Mouse (Mus musculus) kidney, postnatal 14 days (tissue): Measurements from ENCODE around the gene Atpaf1.

Source experiments
- DNase-seq: peaks from one replicate; pipeline ENCODE4 v3.0.0; 2022; ENCODE audit warnings: mixed read lengths

The Atpaf1 gene

DNA sequence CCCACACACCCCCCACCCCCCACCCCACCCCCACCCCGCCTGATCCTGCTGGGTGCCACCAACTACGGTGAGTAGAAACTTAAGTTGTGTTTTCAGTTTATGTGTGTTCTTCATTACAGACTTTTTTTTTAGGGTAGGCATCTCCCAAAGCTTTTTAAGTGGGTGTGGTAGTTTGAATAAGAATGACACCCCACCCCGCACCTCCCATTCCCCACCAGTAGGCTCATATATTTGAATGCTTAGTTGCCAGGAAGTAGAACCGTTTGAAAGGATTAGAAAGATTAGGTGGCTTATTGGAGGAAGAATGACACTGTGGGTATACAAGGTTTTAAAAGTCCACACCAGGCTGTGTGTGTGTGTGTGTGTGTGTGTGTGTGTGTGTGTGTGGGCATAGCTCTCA, 27.7 kb downstream of the Atpaf1 start:
- no peak for DNase-seq

DNA sequence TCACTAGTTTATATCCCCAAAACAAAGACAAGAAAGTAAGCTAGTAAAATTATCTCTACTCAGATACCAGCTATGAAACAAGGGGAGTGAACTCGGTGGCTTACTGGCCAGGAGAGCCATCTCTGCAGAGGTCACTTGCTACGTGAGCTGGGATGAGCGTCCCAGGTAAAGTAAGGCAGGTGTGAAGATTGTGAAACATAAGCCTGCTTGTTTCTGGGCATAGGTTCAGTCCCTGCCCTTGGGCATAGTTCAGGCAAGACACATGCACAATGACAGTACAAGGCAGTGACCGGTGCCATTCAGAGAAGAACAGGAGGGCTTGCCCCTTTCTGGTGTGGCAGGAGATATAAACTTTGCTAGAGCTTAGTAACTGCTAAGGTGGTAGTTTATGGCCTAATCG, 31.0 kb downstream of the Atpaf1 start:
- no peak for DNase-seq

DNA sequence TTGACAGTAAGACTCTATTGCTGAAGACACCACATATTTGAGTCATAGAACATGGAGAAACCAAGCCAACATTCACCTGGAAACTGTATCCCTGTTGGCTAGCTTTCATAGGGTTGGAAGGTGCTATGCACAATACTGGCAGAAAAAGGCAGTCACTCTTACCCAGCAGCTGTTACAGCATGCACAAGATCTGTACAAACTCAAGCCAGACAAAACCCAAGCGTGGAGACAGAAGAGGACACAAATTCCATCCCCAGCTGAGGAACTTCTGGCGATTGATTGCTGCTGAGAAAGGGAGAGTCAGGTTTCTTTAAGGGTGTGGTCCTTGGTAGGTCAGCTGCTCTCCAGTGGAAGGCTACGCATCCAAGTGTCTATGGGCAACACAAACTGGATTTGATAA, 35.6 kb downstream of the Atpaf1 start:
- DNase-seq, result no peak

DNA sequence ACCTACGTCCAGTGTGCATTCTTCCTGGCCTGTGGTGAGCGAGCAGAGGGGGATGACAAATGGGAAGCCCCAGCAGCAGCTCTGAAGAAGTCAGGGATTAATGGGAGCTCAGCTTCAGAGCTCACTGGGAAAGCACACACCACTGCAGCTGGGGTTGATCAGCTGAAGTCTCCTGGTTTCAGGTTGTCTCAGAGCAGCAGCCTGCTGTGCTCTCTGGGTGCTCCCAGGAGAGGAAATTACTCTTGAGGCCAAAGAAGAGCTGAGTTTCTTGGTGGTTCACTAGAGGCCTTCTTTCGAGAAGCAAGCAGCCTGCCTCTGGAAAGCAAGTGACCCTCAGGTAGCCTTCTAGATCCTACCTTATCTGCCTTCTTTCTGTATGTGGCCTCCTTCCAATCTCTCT, 36.3 kb downstream of the Atpaf1 start:
- no peak for DNase-seq

DNA sequence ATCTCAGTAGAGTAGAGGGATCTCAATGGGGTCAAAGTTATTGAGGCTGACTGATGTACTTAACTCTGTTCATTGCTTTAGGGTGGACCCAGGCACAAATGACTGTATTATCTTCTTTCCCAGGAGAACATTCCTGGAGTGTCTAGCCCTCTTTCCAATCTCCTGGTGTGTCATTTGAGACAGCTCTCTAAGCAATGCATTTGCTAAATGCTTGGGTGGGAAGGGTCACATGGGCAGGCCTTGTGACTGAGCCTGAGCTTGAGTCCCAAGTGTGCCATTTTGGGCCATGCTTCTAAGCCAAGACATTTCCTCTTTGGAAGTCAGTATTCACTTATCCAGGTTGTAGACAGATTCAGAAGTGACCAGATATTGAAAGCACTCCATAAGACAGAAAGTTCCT, 36.8 kb downstream of the Atpaf1 start:
- DNase-seq, result no peak

DNA sequence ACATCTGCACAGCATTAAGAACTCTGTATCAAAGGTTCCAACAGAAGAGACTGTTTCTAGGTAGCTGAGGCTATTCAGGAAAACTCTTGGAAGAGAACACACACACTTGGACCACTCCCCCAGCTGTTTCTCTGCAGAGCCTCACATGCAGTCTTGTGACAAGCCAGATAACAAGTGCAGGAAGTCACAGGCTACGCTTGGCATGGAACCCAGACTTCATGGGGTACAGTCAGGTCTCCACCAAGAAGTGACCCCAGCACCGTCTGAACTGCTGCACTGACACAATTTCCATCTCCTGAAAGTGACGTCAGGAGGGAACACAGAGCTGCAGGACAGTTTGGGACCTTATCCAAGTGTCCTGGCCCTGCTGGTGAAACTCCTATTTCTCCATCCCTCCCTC, 37.3 kb downstream of the Atpaf1 start:
- DNase-seq, result no peak

DNA sequence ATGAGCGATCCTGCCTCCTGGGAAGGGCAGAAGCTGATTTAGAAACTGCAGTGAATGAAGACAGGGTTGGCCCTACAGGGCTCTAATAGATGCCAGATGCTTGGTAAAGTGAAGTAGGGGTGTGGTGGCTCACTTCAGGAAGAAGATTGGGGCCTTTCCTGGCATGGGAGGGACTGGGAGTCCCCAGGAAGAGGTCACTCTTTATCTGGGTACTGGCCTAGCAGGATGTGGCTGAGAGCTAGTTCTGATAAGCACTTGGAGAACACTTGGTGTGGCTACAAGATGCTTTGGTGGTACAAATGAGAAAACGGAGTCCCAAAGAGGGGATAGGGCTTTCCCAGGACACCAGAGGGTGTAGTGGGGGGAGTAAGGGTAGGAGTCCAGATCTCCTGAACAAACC, 39.6 kb downstream of the Atpaf1 start:
- no peak for DNase-seq

DNA sequence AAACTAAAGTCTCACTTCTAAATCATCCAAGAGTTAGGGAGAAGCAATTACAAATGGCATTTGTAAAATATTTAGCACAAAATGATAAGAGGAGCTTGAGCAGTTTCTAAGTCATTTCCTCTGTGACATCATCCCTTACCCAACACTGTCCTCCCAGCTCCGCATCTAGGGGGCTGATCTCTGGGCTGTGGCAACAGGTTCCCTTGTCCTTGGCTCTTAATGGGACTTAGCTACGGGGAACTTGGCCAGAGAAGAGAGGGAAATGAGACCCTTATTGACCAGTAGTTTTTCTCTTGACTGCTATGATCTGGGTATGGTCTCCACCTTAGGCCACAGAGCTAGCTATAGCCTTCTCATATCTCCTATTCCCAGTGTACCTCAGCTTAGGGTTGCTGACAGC, 40.7 kb downstream of the Atpaf1 start:
- no peak for DNase-seq

DNA sequence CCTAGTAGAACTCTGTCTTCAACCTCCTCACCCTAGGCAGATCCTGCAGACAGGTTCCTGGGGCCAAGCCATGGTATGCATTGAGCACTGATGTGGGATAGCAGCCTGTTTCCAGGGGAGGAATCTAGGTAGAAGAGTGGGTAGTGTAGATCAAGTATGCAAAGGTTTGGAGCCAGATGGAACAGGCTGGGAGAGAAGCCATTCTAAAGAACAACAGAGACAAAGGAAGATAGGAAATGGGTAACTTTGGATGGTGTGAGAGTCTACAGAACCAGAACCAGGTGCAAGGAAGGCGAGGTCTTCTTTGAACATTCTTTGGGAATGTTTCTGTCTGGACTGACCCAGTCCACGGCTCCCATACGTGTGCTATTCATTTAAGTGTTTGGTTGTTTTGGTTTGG, 42.5 kb downstream of the Atpaf1 start:
- no peak for DNase-seq

DNA sequence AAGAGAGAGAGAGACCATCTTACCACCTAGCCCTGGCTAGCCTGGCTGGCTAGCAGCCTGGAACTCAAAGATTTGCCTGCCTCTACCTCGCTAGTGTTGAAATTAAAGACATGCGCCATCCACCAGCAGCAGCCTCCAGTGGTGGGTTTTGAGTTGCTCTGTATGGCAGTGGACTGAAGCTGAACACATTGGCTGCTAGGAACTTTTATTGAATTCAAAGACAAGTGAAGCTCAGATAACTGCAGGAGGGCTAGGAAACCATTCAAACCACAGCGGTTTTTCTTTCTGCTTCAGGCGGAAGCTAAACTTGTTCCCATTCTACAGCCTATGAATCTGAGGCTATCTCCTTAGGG, 42.9 kb downstream of the Atpaf1 start:
- DNase-seq, result no peak

DNA sequence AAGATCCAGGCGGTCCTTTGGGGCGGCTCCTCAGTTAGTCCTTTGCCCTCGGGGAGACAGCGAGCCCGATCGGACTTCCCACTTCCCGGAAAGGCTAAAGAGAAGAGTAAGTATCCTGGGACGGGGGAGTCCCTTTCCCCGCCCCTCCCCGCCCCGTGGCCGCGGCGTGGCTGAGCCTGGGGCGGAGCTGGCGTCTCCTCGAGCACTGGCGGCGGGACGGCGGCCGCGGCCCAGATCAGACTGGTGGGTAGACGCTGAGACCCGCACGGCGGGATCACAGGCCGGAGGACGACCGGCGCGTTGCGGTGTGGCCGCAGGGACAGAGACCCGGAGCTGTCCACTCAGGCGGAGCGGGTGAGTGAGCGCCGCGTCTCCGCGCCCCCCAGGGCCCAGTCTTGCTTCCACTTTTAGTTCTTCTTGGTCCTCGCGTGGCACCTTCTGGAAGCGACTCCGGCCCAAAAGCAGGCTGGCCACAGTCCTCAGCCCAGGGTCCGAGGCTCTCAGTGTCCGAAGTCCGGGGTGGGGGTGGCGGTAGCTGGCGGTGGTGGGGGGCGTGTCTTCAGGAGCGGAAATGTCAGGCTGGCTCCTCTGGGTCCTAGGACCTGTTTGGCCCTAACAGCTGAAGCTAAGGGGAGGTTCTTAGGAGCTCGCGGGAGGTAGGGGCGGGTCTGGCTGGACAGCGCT, 43.4 kb downstream of the Atpaf1 start, which contains the start of gene Mob3c:
TSS of gene Mob3c (plus strand) at position 205 of the 684 bp plus-strand sequence.
- DNase-seq, result peak; percentile 89

DNA sequence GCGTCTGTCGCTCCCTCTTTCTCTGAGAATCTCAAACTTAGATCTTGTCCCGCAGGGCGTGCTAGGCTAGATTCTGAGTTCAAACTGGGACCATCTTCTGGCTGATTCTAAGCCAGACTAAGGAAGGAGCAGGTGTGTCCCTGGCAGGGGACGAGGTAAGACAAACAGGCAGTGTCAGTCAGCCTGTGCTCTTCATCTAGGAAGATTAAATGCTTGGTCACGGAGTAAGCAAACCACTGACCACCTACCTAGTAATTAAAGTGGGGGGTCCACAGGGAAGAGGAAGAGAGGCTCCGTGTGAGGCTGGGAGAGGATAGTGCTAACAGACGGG, 43.9 kb downstream of the Atpaf1 start:
- no peak for DNase-seq

DNA sequence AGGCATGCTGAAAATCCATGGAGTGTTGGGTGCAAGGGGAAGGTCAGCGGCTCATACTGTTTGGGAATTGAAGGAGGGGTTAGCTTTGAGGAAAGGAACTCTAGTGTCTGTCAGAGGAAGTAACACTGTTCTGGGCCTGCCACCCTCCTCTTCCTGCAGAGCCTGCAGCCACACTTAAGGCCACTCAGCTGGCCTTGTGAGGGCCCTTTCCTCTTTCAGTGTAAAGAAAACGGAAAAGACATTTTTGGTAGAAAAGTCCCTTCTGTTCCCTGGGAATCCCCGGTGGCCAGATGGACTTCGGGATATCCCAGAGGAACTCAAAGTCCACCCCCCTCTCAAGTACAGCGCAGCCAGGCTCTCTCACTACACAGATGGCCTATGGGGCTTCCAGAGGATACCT, 45.9 kb downstream of the Atpaf1 start:
- DNase-seq, result peak; percentile 32

DNA sequence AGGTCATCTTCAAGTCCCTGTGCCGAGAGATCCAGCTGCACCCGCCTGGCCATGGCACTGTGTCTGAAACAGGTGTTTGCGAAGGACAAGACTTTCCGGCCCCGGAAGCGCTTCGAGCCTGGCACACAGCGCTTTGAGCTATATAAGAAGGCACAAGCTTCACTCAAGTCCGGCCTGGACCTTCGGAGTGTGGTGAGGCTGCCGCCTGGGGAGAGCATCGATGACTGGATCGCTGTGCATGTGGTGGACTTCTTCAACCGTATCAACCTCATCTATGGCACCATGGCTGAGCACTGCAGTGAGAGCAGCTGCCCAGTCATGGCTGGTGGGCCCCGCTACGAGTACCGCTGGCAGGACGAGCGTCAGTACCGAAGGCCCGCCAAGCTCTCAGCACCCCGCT, 46.6 kb downstream of the Atpaf1 start:
- no peak for DNase-seq

DNA sequence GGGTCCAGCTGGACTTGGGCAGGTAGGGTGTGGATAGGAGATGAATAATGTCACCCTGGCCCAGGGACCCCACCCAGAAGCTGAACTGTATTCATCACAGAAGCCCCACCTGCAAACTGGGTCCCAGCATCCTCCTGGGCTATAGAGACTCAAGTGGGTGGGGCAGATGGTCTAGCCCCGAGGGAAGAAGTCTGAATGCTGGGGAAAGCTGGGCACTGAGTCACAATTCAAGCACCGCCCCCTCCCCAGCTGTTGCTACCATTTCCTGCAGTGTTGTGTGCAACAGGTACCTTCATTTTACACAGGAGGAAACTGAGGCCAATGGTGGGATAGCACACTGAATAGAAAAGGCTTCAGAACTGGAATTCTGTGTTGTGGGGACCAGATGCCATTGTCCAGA, 47.4 kb downstream of the Atpaf1 start:
- no peak for DNase-seq

DNA sequence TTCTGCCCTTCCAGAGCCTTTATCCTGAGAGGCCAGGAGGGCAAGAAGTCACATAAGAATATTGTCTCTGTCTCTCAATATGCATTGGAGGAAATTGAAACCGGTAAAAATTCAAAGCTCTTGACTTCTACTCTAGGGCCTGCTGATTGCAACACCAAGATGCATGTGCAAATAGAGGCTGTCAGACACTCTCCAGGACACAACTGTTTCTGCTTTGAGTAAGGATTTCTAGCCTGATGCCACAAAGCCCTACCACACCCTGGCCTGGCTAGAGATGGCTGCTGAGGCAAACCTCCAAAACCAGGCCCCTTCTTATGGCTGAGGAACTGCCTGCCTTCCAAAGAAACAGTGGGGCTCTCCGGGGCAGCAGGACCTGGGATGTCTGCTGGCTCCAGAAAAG, 51.0 kb downstream of the Atpaf1 start:
- DNase-seq, result no peak

DNA sequence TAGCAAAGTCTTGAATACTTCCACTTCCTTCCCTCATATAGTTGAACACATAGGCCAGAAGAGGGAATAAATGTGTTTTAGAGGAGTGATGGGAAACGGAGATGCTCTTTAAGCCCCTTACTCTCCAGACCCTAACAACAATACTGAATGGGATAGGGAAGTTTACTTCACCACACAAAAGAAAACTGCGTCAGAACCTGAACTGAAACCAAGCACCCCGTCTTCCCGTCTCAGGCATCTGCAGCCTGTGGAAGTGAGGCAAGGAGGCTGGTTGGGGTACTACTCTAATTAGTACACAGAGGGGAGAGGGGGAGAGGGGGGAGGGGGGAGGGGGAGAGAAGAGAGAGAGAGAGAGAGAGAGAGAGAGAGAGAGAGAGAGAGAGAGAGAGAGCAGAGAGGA, 53.6 kb downstream of the Atpaf1 start:
- DNase-seq, result no peak

DNA sequence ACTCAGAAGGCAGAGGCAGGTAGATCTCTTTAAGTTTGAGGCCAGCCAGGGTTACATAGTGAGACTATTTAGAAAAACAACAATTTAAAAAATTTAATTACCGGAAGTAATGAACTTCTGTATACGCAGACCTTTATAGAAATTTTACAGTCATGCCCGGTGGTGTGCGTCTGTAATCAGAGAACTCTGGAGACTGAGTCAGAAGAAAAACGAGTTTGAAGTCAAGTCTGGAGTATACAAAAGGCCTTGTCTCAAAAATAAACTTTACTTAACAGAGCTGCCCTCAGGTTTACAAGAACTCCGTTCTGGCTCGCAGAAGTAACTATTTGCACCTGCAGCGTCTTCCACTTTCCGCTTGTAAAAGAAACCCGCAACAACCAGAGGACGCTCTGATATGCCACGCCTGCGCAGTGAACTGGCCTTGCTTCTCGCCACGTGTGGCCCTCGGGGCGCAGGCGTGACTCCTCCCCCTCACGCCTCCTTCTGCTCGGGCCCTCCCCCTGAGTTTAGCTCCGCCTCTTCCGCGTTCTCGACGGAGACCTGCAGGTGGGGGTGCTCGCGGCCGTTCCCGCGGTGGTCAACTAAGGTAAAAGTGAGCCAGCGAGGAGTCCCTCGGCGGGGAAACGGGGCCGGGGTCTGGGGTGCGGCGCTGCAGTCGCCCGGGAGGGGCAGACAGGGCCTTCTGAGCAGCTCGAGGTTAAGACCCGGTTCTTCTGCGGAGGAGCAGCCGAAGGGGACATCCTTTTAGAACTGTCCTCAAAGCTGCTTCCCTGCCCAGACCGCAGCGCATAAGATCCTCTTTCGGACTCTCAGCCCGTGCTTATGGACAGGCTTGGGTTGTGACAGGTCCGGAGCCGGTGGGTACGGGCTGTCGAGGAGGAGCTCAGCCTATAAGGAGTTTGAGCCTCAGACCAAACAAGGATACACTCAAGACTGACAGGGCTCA, 54.4 kb downstream of the Atpaf1 start, which contains the start of gene Mknk1:
TSS of gene Mknk1 (plus strand) at position 503 of the 946 bp plus-strand sequence.
- DNase-seq, result peak; percentile 96

DNA sequence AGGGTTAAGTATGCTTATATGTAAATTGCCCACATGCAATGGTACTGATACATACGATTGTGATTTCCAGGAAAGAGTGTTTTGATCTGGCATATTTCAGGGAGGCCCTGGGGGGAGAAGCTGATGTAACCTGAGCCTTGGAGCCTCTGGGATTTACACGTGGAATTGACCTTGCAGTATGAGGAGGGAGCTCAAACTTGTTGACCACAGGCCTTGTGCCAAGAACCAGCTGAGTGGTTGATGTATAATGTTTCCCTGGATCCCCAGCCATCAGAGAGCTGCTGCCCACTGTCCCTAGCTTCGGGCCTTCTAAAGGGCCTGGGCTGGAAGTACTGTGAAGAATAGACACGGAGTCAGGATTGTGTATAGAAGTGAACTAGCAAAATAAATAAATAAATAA, 55.3 kb downstream of the Atpaf1 start:
- DNase-seq, result peak; percentile 22

DNA sequence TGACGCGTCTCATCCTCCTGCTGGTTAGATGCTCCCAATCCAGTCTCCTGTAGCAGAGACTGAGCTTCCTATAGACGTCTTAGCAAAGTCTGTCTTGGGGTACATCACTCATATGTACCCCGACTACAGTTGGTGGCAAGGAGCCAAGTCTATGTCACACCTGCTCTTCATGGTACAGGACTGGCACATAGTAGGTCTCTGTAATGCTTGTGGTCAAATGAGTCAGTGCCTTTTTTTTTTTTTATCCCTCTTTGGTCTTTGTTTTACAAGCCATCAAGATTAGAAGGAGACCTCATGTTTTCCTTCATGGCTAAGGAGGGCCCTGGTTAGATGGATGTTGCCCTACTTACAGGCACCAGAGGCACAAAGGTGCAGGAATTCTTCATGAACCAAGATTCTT, 56.2 kb downstream of the Atpaf1 start:
- DNase-seq, result no peak

DNA sequence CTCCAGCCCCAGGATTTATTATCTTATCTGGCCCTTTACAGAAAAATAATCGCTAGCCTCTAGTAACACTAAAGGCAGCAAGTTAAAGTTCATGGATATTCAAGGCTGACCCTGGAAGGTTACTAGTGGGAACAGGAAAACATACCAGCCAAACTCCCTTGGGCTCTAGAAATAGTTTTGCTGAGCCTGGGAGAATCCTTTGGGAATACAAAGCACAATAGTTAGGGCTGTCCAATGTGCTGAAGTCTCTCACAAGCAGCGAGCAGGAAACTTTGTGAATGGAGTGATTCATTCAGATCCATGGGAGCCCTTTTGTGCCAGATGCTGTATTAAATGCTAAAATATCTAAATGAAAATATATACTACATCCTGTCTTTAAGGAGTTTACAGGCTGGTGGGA, 62.0 kb downstream of the Atpaf1 start:
- peak; percentile 33 for DNase-seq

DNA sequence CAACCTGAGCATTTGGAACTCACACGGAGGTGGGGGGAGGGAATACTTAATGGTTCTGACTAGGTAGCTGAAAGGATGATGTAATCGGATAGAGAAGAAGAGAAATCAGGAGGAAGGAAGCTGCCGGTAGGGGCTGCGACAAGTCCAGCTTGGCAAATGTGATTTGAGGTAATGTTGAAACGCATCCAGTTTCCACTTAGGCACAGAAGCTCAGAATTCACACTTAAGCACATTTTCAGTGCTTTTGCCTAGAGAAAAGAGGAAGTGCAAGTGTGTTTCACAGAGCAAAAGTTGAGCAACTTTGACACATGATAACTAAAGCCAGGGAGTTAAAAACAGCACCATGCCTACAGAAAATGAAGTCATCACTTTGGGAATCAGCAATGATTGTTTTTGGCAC, 62.8 kb downstream of the Atpaf1 start:
- DNase-seq, result no peak

DNA sequence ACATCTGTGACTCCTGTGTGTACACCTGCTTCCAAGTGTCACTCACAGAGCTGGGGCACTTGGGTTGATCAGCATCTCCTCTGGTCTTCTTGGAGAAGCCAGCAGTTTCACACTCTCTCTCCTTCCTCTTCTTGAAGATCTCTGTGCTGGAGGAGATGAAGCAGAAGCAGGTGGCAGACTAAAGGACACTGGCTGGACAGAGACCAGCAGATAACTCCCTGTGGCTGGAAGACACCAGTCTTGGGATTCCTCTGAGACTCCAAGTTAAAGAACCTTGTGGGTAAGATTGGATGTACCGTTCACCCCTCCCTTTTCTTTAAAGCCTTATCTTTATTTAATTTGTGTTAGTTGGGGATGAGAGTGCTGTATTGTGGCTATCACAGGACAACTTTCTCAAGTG, 63.5 kb downstream of the Atpaf1 start:
- no peak for DNase-seq

DNA sequence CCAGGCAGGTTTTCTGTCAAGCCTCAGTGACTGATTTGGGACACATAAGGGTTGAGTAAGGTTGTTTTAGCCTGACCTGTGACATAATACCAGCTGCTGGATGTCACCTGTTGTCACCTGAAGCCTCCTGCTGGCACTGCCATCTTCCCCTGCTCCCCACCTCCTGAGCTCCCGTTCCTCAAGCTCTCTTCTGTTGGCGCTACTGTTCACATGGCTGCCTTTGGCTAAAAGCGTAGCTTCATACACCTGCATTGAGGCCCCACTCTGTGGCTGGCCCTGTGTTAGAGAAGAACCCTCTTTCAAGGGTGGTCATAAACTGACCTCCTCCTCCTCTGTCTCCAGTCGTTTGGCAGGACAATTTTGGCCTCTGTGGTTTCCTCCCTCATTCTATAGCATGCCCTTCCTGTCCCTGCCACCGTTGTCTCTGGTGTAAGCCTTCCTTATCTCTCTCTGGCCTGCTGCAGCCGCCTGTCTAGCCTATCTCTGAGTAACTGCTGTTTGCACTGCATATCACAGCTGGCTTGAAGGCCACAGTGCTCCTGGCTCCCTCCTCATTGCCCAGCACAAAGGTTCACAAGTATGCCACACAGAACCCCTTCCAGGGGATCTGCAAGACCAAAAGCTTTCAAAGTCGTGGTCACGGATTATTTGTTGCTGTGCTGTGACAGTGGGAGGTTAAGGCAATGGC, 64.5 kb downstream of the Atpaf1 start:
- DNase-seq, result no peak
